In genomic region chr17:35244999-35245398, GRCm38 (mm10) we compare ENCODE assay signal across 9 mouse cellular contexts. TPM values are rescaled to one million over a fixed set of nuclear protein-coding genes. Genes with fewer than 3 reads are reported as not detected.
DNase-seq lines count a peak whose midpoint lies in the region; ATAC-seq and TF ChIP-seq lines count a peak whose summit lies in the region.
"Had no signal": no experiment of that assay in that cellular context is flagged by ENCODE, and none has a peak within 500 bp of the region (broad histone marks: within the 10 kb centered on the region; RNA-seq: fewer than 3 reads in every experiment).

No protein-coding gene starts in this region.

- no peaks in the 10 kb centered on the region for H3K9me3 ChIP-seq in lung, postnatal 0 days (ENCODE audit: low read length)
- H3K9me3 ChIP-seq in limb, embryonic 14.5 days (ENCODE audit: control insufficient read depth, low read length), result no peaks in the 10 kb centered on the region
- H3K9me3 ChIP-seq in stomach, embryonic 15.5 days, result no peaks in the 10 kb centered on the region

- no peak for TF ChIP-seq EP300 in lung, postnatal 0 days (IDR thresholded peaks at IDR 0.05)

- H3K4me1 ChIP-seq in lung, postnatal 0 days (ENCODE audit: insufficient read depth, low read depth, low read length), result peaks cover 21% of the 10 kb centered on the region
- H3K4me1 ChIP-seq in limb, embryonic 14.5 days (ENCODE audit: control insufficient read depth, insufficient read depth, low read length), result peaks cover 19% of the 10 kb centered on the region
- peaks cover 38% of the 10 kb centered on the region for H3K4me1 ChIP-seq in stomach, embryonic 15.5 days
- H3K4me1 ChIP-seq in cerebellum, adult 2 months (ENCODE audit: control insufficient read depth, insufficient read depth, low read length), result peaks cover 25% of the 10 kb centered on the region

- peak; percentile 15 for DNase-seq in cerebellum, adult 11-12 months
- no peak for DNase-seq in cerebellum, postnatal 14 days
- peak; percentile 65 for DNase-seq in lung, postnatal 0 days (ENCODE audit: low spot score)
- DNase-seq in lung, adult 18-20 months, result no peak
- no peak for DNase-seq in limb, embryonic 14.5 days (ENCODE audit: low spot score)
- no peak for DNase-seq in cerebellum, adult 2 months
- DNase-seq in right cerebral cortex, postnatal 10 days (ENCODE audit: low spot score in 2 of 2), result no peak

- H3K36me3 ChIP-seq in lung, postnatal 0 days (ENCODE audit: insufficient read depth, low read length), result peaks cover 43% of the 10 kb centered on the region
- peaks cover 71% of the 10 kb centered on the region for H3K36me3 ChIP-seq in limb, embryonic 14.5 days (ENCODE audit: control insufficient read depth, insufficient read depth, low read length)
- H3K36me3 ChIP-seq in stomach, embryonic 15.5 days, result peaks cover 57% of the 10 kb centered on the region

- ATAC-seq in lung, postnatal 0 days, result no peak
- no peak for ATAC-seq in limb, embryonic 14.5 days (ENCODE audit: low FRiP score, low read depth)
- no peak for ATAC-seq in stomach, embryonic 15.5 days (ENCODE audit: insufficient read depth, low FRiP score, low read depth)
- ATAC-seq: inflammation-experienced regulatory T-cells, adult 6 months had no signal

- H3K27me3 ChIP-seq in lung, postnatal 0 days (replicated peaks; ENCODE audit: insufficient read depth, low read length), result no peaks in the 10 kb centered on the region
- no peaks in the 10 kb centered on the region for H3K27me3 ChIP-seq in limb, embryonic 14.5 days (ENCODE audit: control insufficient read depth, insufficient read depth, low read length)
- H3K27me3 ChIP-seq in stomach, embryonic 15.5 days (replicated peaks), result no peaks in the 10 kb centered on the region
- no peaks in the 10 kb centered on the region for H3K27me3 ChIP-seq in cerebellum, adult 2 months (ENCODE audit: control insufficient read depth, insufficient read depth, low read length)

- H3K4me2 ChIP-seq in lung, postnatal 0 days (replicated peaks; ENCODE audit: low read depth, low read length), result no peak overlapping the region
- peak overlapping the region; percentile 75; the same call in 1 of the 2 replicates for H3K4me2 ChIP-seq in limb, embryonic 14.5 days (replicated peaks; ENCODE audit: low read depth, low read length, severe bottlenecking)
- H3K4me2 ChIP-seq in stomach, embryonic 15.5 days, result peak overlapping the region; percentile 81; the same call in 1 of the 2 replicates

- no peak for TF ChIP-seq CTCF in lung, postnatal 0 days (IDR thresholded peaks at IDR 0.05)
- TF ChIP-seq CTCF in cerebellum, adult 2 months (IDR thresholded peaks at IDR 0.05; ENCODE audit: borderline replicate concordance, insufficient read depth, low read depth, low read length), result no peak

- no peak overlapping the region for H3K9ac ChIP-seq in lung, postnatal 0 days (replicated peaks; ENCODE audit: low read depth)
- 0 out of 2 replicates have a peak overlapping the region, but pooled peaks have one; percentile 100 for H3K9ac ChIP-seq in limb, embryonic 14.5 days (ENCODE audit: low read depth, low read length, severe bottlenecking)
- H3K9ac ChIP-seq in stomach, embryonic 15.5 days, result no peak overlapping the region

- no peak overlapping the region for H3K4me3 ChIP-seq in lung, postnatal 0 days (ENCODE audit: low read depth, low read length)
- peak overlapping the region; percentile 2 for H3K4me3 ChIP-seq in limb, embryonic 14.5 days (replicated peaks; ENCODE audit: low read length)
- H3K4me3 ChIP-seq in stomach, embryonic 15.5 days (replicated peaks), result no peak overlapping the region
- no peak overlapping the region for H3K4me3 ChIP-seq in cerebellum, adult 2 months (replicated peaks; ENCODE audit: insufficient read depth, low read depth, low read length)

- H3K27ac ChIP-seq in lung, postnatal 0 days (ENCODE audit: low read length), result 0 out of 2 replicates have a peak overlapping the region, but pooled peaks have one; percentile 15
- H3K27ac ChIP-seq in limb, embryonic 14.5 days (replicated peaks; ENCODE audit: low read depth, low read length), result no peak overlapping the region
- H3K27ac ChIP-seq in stomach, embryonic 15.5 days, result no peak overlapping the region
- H3K27ac ChIP-seq in cerebellum, adult 2 months (ENCODE audit: insufficient read depth, low read length), result no peak overlapping the region

- 31% methylated on average over 2 of the region's 2 CpGs for WGBS in lung, postnatal 0 days
- 77% methylated on average over 2 of the region's 2 CpGs for WGBS in limb, embryonic 14.5 days
- WGBS in stomach, embryonic 15.5 days, result 69% methylated on average over 2 of the region's 2 CpGs
- 37% methylated on average over 2 of the region's 2 CpGs for whole genome bisulfite sequencing in cerebellum, adult 2 months

- no peak for TF ChIP-seq POLR2A in limb, embryonic 14.5 days (IDR thresholded peaks at IDR 0.05; ENCODE audit: borderline replicate concordance, extremely low read depth, insufficient read depth, insufficient read length)
- TF ChIP-seq POLR2A in cerebellum, adult 2 months (IDR thresholded peaks at IDR 0.05; ENCODE audit: borderline replicate concordance, insufficient read depth, low read length), result no peak

RNA-seq across cellular contexts. Expression of gene Ddx39b, which starts 3.5 kb away (rescaled TPM):
- 161 and 170 TPM in 2 replicates for polyA plus RNA-seq in lung, postnatal 0 days (2015; fragmentation: Nextera tagmentation; extraction: Ambion mirVana)
- 877 and 1,003 TPM in 2 replicates for polyA plus RNA-seq in limb, embryonic 14.5 days (2012; rRNA removed)
- 416 and 445 TPM in 2 replicates for polyA plus RNA-seq in limb, embryonic 14.5 days (2014; fragmentation: Nextera tagmentation; extraction: Ambion mirVana)
- 361 and 392 TPM in 2 replicates for polyA plus RNA-seq in stomach, embryonic 15.5 days (2015; fragmentation: Nextera tagmentation; extraction: Ambion mirVana)
- 438 and 458 TPM in 2 replicates for polyA plus RNA-seq in cerebellum, adult 2 months (2012; rRNA removed)

RNA-seq across cellular contexts. Expression of gene Nfkbil1, which starts 9.4 kb away (rescaled TPM):
- polyA plus RNA-seq in lung, postnatal 0 days (2015; fragmentation: Nextera tagmentation; extraction: Ambion mirVana), result 11.2 and 12.2 TPM in 2 replicates
- polyA plus RNA-seq in limb, embryonic 14.5 days (2012; rRNA removed), result 17.0 and 19.6 TPM in 2 replicates
- 4.9 and 5.9 TPM in 2 replicates for polyA plus RNA-seq in limb, embryonic 14.5 days (2014; fragmentation: Nextera tagmentation; extraction: Ambion mirVana)
- 12.5 and 14.1 TPM in 2 replicates for polyA plus RNA-seq in stomach, embryonic 15.5 days (2015; fragmentation: Nextera tagmentation; extraction: Ambion mirVana)
- polyA plus RNA-seq in cerebellum, adult 2 months (2012; rRNA removed), result 12.7 and 13.2 TPM in 2 replicates

RNA-seq across cellular contexts. Expression of gene Atp6v1g2, which starts 11.5 kb away (rescaled TPM):
- 4.7 and 6.1 TPM in 2 replicates for polyA plus RNA-seq in lung, postnatal 0 days (2015; fragmentation: Nextera tagmentation; extraction: Ambion mirVana)
- polyA plus RNA-seq in limb, embryonic 14.5 days (2012; rRNA removed), result 11.2 and 12.0 TPM in 2 replicates
- 3.6 and 4.9 TPM in 2 replicates for polyA plus RNA-seq in limb, embryonic 14.5 days (2014; fragmentation: Nextera tagmentation; extraction: Ambion mirVana)
- 5.1 and 5.9 TPM in 2 replicates for polyA plus RNA-seq in stomach, embryonic 15.5 days (2015; fragmentation: Nextera tagmentation; extraction: Ambion mirVana)
- polyA plus RNA-seq in cerebellum, adult 2 months (2012; rRNA removed), result 628 TPM in 2 replicates

RNA-seq across cellular contexts. Expression of gene H2-D1, which starts 17.5 kb away (rescaled TPM):
- 530 and 579 TPM in 2 replicates for polyA plus RNA-seq in lung, postnatal 0 days (2015; fragmentation: Nextera tagmentation; extraction: Ambion mirVana)
- polyA plus RNA-seq in limb, embryonic 14.5 days (2012; rRNA removed), result 26.0 and 27.2 TPM in 2 replicates
- polyA plus RNA-seq in limb, embryonic 14.5 days (2014; fragmentation: Nextera tagmentation; extraction: Ambion mirVana), result 49.3 and 53.9 TPM in 2 replicates
- polyA plus RNA-seq in stomach, embryonic 15.5 days (2015; fragmentation: Nextera tagmentation; extraction: Ambion mirVana), result 135 and 148 TPM in 2 replicates
- polyA plus RNA-seq in cerebellum, adult 2 months (2012; rRNA removed), result 174 and 183 TPM in 2 replicates

RNA-seq across cellular contexts. Expression of gene Gm16181, which starts 24.4 kb away (rescaled TPM):
- polyA plus RNA-seq in lung, postnatal 0 days (2015; fragmentation: Nextera tagmentation; extraction: Ambion mirVana), result 0.60 TPM in 1 of 2 replicates, not detected in the other
- polyA plus RNA-seq in limb, embryonic 14.5 days (2012; rRNA removed), result 0.26 TPM in 1 of 2 replicates, not detected in the other
- polyA plus RNA-seq in limb, embryonic 14.5 days (2014; fragmentation: Nextera tagmentation; extraction: Ambion mirVana), result not detected in 2 replicates
- polyA plus RNA-seq in stomach, embryonic 15.5 days (2015; fragmentation: Nextera tagmentation; extraction: Ambion mirVana), result 0.86 TPM in 1 of 2 replicates, not detected in the other
- not detected in 2 replicates for polyA plus RNA-seq in cerebellum, adult 2 months (2012; rRNA removed)

Comparison
In these comparisons a context has a peak if more than half of its experiments do, and no peak if none do; other contexts are left out.
1. DNase-seq: peak in cerebellum, adult 11-12 months (single experiment) and lung, postnatal 0 days (single experiment); none in cerebellum, postnatal 14 days (0 of 2), lung, adult 18-20 months (0 of 2), limb, embryonic 14.5 days (single experiment), cerebellum, adult 2 months (0 of 2) and right cerebral cortex, postnatal 10 days (0 of 2).
2. RNA of gene Atp6v1g2, which starts 11.5 kb away (polyA plus RNA-seq): 628 TPM in cerebellum, adult 2 months; 3.6 to 12.0 TPM in limb, embryonic 14.5 days, 5.1 to 5.9 TPM in stomach, embryonic 15.5 days and 4.7 to 6.1 TPM in lung, postnatal 0 days; every median in the first group is over 10 times any median in the second.